Mouse (Mus musculus) urinary bladder, adult 2 months (tissue): Measurements from ENCODE around the gene Arl5a. TPM values are rescaled to one million over a fixed set of nuclear protein-coding genes. Genes with fewer than 3 reads are reported as not detected.

Experiments used
- DNase-seq: peaks from one replicate; pipeline ENCODE4 v3.0.0; 2022; ENCODE audit warnings: low spot score
- polyA plus RNA-seq: library from polyadenylated mRNA; depleted of rRNA; stranded (reverse); fragments of >200 nt; gene quantifications from 2 replicates; pipeline ENCODE4 v1.2.3, GENCODE M21; 2012

The Arl5a gene
- polyA plus RNA-seq, 1 experiment: 34.6 TPM

DNA sequence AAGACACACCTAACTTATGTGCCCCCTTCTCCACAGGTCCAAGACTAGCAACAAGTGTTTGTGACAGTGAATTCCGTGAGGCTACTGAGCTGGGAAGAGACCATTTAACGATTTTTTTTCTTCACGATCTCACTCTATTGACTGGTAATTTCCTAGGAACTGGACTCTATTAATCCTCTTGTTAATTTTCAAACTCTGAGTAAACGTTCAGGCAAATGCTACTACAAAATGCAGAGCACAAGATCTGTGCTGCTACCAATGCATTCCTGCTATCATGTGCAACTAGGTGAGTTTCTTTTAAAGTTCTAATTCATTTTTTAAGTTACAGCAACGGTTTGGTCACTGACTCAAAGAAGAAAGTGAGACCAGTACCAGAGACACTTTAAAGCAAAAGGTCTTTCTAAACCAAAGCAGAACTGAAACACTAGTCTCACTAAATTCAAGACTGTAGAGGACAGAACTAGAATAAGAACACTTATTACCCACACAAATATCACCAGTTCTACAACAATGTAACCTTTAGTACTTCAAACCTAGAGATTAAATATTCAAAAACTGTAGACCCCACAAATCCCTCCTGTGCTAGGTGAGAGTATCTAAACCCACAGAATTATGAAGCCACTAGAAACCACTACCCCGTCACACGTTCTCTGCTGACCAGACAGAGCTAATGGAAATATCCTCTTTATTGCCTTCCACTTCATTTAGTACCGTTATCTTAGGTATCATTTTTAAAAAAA, 1.7 kb downstream of the Arl5a start:
- no peak for DNase-seq

DNA sequence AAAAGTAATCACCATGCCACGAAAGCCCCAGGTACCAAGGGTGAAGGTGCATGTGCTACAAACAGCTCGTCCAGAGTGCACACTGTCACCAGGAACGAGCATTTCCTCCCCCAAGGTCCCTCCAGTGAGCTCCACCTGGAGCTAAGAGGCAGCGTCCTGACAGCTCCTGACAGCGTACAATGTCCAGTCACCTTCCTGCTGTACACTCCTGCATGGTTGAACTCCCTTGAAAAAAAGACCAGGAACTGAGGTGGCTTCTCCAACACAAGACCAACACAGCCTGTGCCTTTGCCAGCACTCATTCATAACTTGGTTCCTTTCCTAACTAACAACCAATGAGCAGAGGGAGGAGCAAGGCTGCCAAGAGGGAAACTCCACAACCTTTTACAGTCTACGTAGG, 3.5 kb downstream of the Arl5a start:
- DNase-seq: no peak

DNA sequence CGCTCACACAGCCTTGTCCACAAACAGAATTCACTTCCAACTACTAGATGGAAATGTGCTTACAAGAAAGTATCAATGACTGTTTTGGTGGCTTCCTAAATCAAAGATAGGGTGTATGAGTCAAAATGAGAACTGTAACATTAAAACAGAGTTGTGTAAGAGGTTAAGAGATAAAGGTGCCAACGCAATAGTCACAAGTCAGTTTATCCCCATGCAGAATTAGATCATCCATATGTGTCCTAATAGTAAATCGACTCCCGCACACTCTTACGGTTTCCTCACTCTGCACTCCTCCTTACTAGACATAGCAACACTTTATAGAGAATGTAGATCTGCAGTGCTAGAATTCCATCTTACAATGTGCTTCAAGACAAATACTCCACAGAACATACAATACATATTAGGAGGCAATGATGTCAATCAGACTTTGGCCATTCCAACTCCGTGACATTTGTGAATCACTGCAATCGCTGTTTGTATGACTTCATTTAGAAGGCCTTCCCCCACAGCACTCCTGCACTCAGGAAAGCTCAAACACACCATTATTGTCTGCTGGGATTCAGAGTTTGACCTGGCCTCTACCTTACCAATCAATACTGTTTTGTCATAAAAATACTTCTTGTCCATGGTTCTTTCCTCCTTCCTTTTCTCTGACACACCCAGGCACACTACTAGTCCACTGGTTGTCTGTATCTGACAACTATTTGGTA, 4.5 kb downstream of the Arl5a start:
- no peak for DNase-seq

DNA sequence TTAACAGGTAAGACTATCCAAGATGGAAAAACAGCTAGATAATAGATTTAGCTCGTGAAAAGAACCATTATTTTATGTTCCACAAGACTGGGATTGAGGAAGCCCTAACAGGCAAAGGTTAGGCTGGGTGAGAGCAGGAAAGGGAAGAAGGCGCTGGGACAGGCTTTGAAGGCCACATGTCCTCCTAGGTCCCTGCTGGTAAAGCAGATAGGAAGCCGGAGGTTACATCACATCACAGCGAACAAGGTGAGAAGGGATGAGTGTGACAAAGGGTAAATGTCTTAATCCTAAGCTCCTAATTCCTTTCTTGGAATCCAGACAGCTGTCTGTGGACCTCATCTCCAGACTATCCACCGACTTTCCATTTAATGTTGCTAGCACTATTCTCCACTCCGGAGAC, 5.4 kb downstream of the Arl5a start:
- no peak for DNase-seq

DNA sequence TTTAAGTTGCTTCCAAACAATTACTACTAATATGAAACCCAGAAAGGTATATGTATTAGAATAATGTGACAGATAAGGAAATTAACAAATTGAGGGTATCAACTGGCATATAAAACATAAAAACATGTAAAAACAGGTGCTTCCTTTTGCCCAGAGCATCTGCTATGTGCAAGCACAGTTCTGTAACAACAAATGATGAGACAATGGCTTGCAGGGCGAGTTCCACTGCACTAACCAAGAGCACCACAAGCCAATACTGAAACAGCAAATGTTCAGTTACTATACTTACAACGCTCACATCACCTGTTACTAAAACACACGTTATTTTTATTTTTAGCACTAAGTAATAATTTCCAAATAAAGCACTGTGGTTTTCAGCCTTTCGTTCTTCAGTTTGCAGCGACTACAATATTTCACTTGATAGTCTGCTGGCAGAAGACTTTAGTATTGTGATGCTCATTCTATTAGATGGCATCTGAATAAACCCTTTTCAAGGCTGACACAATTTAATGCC, 12.1 kb downstream of the Arl5a start:
- DNase-seq: no peak

DNA sequence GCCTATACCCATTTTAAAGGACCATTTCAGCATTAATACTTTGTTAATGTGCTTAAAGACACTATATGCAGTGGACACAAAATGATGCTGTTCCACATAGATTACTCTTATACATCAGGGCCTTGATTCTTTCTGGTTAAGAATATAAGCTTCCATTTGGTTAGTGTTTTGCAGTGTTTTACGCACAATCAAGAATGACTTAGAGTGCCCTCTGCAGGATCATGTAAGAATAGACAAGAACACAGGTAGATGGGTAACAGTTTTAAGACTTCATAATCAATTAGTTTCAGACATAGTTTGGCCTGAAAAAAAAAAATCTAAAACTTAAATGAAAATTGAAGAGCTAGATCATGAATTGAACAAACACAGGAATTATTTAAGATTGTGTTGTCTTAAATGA, 18.2 kb downstream of the Arl5a start:
- no peak for DNase-seq

DNA sequence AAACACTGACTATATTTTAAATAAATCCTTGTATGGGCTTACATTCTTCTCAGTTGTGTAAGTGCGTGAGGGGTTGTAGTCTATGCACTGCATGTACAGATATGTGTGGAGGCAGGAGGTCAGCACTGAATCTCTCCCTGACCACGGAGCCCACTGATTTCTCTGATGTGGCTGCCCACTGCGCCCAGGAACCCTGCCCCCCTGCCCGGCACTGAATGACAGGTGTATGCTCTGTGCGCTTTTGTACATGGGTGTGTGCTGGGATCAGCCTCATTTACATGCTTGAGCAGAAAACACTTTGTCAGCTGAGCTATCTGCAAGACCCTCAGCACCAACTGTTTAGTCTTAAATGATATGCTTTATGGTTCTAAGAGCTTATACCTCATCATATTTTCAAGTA, 19.5 kb downstream of the Arl5a start:
- DNase-seq: no peak

DNA sequence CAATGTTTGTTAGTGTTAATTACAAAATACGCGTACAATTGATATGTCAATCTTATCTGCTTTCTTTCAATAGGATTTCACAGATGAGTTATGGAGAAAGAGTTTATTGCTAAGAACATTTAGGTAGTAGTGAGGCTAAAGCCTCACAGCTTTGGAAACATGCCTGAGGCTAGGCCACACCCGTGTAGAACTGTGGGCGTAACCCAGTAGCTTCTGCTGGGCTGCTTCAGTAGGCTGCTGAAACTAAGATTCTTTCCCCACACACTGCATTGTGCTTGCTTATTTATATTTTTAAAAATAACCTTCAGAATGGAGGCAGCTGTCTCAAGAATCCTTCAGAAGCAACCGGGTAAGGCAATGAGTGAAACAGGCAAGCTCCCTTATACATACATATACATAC, 30.2 kb downstream of the Arl5a start:
- no peak for DNase-seq

DNA sequence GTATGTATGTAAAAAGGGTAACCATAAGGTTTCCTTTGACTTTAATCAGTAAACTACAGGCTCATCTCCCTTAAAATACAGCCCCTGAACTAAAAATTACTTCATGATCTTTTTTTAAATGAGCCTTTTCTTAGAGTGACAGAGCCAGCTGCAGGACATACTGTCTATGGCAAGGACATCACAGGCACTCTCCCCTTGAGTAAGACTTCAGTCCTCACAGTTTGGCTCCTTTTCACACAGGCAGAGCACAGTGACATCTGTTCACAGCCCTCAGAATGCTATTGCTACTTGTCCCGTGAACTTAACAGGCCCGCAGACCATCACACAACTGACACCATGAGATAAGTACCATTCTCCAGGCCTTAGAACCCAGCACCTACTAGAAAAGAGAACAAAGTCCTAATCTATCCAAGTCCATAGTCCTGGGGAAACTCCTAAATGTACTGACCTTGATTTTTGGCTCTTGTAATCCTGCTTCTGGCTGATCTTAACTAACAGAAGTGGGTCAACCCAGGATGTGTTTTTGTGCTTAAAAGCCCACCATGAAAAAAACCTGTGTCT, 34.2 kb downstream of the Arl5a start:
- no peak for DNase-seq

DNA sequence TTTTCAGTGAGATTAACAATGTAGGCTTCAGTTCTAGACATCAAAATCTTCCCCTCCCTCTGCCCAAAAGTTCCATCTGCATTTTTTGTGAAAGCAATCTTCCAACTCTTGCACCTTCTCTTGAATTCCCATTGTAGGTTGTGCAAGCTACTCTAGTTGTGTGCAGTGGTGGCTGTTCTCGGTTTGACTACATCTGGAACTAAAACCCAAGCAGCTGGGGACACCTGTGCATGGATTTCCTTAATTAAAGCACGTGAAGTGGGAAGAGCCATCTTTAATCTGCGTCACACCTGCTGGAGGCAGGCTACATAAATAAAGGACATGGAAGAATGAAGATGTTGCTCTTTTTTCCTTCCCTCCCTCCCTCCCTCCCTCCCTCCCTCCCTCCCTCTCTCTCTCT, 34.7 kb downstream of the Arl5a start:
- DNase-seq: no peak

DNA sequence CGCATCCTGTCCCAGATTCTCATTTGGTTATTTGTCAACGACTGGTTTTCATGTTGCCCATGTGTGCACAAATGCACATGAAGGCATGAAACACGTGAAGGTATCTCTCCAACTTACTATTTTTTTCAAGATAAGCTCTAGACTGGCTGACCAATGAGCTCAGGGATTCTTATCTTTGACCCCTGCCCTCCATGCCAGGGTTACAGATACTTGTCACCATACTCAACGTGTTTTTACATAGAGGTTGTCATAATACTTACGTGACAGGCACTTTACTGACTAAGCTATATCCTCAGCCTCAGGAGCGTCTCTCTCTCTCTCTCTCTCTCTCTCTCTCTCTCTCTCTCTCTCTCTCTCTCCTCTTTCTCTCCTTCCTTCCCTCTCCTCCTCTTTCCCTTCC, 38.2 kb downstream of the Arl5a start:
- DNase-seq: no peak

DNA sequence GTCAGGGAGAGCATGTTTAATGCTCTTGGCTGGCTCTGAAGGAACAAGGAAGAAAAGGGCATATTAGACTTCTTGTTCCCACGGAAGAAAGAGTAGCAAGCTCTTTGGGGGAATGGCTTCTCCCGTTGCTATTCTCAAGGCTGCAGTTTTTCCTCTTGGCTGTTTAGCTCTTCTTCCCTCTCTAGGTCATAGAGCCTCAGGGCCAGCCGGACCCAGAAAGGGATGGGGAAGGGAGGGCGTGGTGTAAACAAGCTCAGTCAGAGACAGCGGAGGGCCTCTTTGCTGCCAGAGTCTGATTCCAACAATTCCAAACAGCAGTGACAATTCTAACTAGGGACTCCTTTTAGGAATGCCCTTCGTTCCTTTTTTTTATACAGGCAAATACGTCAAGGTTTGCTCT, 38.7 kb downstream of the Arl5a start:
- no peak for DNase-seq

DNA sequence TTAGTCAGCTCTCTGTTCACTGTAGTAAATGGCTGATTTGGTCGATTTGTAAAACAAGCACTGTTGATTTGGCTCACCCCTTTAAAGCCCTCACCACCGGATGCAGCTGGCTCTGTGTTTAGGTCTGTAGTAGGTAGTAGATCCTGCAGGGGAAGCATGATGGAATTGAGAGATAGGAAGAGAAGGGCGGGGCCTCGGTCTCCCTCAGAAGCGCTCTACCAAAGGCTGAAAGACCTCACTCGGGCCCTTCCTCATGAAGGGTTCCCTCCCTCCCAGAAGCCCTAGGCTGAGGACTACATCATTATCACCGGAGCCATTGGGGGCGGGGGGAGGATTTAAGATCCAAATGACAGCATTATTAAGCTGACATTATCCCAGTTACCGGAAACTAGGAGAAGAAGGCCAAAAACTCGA, 45.8 kb downstream of the Arl5a start:
- DNase-seq: no peak

DNA sequence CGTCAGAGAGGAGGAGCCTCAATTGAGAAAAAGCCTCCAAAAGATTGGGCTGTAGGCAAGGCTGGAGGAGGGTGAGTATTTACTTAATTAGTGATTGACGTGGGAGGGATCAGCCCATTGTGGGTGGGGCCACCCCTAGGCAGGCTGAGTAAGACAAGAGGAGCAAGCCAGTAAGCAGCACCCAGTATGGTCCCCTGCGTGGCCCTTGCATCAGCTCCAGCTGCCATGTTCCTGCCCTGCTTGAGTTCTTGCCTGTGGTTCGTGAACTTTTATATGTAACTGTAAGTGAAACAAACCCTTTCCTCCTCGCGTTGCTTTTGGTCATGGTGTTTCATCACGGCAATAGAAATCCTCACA, 46.3 kb downstream of the Arl5a start, which contains the start of gene Neb:
Neb (minus strand) TSS at position 27 of the 357 bp plus-strand sequence.
- no peak for DNase-seq

DNA sequence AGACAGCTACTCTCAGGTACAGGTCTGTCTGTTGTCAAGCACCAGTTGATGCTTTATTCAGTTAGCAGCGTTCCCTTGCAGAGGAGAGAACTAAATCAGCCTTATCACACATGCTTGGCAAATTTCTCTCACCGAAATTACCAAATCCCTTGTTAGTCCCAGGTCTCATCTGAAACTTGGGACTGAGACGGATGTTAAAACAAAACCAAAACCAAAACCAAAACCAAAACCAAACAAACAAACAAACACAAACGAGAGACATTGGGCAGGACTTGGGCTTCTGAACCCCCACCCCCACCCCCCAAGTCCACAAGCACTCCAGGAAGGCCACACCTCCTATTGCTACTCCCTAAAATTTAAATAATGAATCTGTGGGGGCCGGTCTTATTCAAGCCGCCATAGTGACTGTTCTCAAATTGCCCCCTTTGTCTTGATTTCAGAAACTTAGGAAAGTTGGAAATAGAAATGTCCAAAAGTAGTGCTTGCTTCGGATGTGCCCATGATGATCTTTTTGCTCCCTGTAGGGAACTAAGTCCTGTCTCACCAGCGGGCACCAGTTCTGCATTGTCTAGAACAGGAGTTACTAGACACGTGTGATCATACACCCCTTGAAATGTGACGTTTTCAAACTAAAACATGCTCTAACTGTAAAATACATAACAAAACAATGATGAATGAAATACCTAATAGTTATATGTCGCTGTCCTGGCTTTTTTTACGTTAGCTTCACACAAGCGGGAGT, 46.8 kb downstream of the Arl5a start:
- DNase-seq: no peak

DNA sequence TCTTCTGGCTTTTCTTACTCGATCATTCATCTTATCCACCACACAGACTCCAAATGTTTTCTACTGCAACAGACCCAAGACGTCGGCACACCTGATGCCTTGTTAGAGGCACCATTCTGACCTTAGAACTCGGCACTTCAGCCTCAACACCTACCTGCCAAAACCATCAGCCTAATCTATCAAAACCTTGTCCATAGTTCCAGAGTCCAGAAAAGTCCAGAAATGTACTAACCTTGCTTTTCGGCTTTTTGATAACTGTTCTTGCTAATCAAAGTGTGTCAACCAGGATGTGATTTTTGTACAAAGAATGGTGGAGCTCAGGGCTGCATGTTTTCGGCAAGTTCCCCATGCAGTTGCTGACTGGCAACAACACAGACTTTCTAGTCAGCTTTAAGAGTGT, 50.0 kb downstream of the Arl5a start:
- no peak for DNase-seq

DNA sequence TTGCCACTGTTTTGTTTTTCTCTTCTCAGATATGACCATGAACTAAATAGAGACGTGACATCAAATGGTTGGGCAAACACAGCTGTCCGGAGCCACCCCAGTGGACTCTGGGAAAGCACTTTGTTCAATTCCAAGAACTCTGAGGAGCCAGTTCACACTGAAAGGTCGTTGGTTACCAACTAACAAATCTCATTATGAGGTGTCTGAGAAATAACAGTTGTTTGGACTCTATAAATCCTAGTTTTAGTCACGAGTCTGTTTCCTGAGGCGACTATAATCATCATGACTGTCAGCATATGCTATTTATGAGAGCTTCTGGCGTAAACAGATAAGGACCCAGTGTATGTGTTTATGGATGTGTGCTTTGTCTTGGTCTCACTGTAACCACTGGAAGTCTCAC, 52.2 kb downstream of the Arl5a start:
- no peak for DNase-seq

DNA sequence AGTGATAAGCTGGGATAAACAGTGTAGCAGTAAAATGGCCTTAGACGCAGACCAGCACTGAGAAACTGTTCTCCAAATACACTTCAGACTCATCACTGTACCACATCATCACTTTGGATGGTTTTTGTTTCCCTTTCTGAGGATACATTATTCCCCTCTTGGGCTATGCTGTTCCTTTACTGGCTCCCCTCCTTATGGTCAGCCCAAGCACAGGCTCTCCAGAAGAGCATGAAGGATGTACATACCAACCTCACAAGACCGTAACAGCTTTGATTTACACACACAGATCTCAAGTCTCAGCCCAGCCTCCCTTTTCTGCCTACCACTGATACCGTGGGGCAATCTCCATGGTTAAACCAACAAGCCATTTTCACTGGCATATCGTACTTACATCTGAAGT, 52.6 kb downstream of the Arl5a start:
- no peak for DNase-seq

DNA sequence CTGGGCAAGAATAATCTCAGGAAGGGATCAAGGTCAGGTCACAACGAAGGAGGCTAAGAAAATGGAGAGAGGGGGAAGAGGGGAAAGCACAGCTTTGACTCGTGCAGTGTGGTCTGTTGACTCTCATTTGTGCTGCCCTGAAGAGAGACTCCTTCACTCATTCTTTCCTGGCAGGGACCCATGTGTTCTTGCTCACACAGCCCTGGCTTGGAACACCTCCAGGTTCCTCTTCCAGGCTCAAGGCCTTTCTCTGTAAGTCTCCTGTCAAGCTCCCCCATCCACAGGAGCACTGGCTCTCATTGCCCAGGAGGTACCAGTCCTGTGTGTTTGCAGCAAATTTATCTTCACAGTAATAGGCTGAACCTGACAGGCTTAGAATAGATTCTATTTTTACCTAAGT, 53.6 kb downstream of the Arl5a start:
- no peak for DNase-seq

DNA sequence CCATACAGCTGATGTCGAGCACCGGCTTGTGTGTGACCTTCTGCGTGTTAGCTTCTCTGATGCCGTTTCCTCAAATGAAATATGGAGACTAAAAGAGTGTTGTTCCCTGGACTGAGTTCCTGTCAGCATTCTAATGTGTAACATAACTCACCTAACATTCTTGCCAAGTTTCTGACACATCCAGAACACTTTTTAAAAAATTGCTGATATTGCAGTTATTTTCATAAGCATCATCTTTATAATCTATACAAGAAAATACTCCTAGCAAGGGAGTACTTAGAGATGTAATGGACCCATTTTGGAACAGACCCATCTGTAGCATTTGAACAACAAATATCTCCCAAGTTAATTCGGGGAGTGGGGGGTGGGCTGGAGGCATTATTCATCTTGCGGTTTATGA, 55.1 kb downstream of the Arl5a start:
- DNase-seq: no peak

DNA sequence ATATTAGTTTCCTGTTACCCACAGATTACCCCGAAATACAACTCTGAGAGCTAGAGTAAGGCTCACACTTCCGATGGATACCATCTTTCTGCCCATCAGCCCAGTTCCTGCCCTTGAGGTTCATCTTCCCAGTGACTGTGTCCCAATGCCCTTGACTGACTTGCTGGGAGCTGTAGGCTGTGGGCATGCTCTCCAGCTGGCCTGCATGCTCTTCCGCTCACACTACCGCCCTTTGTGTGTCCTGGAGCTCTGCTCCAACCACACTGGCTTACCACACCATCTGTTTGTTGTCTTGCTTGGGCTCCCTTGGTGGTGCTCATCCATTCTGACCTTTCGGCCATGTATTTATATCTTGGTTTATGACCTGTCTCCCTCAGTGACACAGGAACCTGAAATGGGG, 57.0 kb downstream of the Arl5a start:
- DNase-seq: no peak

DNA sequence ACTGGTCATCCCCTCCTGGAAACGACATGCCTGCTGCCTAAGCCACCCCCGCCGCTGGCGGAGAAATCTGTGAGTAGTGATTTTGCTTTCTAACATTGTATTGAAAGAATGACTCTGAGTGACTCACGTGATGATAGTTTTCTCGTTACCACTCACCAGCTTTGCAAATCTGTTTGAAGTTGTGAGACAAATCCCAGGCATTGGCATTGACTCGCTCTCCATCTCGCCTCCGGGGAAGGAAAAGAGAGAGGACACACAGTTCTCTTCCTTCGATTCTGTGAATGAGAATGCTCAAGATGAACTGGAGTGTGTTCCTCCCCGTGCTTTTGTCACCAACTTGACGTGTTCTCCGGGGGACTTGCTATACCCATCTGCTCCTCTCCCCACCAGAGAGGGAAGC, 57.5 kb downstream of the Arl5a start:
- no peak for DNase-seq
